Mouse (Mus musculus): ENCODE measurements at regions not wholly inside any gene's neighbourhood (a gene's known extent, or its start where the extent isn't known, plus 50 kb on each side); places are given as distances from the start of the nearest gene placed in this dataset.

GRCm38 (mm10) chr5:77762426-77763042, 354.7 kb upstream of the Igfbp7 start:
- TF ChIP-seq POLR2A (IDR thresholded peaks at IDR 0.05; ENCODE audit: borderline replicate concordance, extremely low read depth, low read depth, low read length) = no peak
- no peak for TF ChIP-seq CTCF (IDR thresholded peaks at IDR 0.05; ENCODE audit: insufficient read depth, low read length)

Data from lung, adult 2 months (tissue).